Mouse (Mus musculus) lung, adult 2 months (tissue): Measurements from ENCODE around the gene Itgb4.
A peak's percentile ranks its signal among the peaks of the same experiment; 100 is the strongest.

Source experiments
- CTCF ChIP-seq: fragments of 200-500 bp; IDR thresholded peaks from 2 replicates; pipeline ENCODE4 v1.5.1; 2011; ENCODE audit warnings: mild to moderate bottlenecking, low read length, control low read depth; ENCODE audit not compliant: insufficient read depth
- POLR2A ChIP-seq: fragments of 200-500 bp; IDR thresholded peaks from 2 replicates; pipeline ENCODE4 v1.6.1; 2011; ENCODE audit warnings: low read depth, mild to moderate bottlenecking, control low read depth, low read length, borderline replicate concordance; ENCODE audit errors: extremely low read depth

- TF ChIP-seq CTCF (no peak), POLR2A (peak; percentile 77)
These were observed 55.8 kb downstream of the Itgb4 start, which contains the start of gene Unk for GRCm38 (mm10) chr11:116030088-116030897.
